Mouse (Mus musculus): Measurements from ENCODE around the gene Col6a1.

Gene Col6a1

GRCm38 (mm10) chr10:76674581-76674980 is 51.4 kb downstream of the Col6a1 start:
- DNase-seq = no peak

GRCm38 (mm10) chr10:76671939-76672338 is 54.0 kb downstream of the Col6a1 start:
- DNase-seq = no peak

DNA sequence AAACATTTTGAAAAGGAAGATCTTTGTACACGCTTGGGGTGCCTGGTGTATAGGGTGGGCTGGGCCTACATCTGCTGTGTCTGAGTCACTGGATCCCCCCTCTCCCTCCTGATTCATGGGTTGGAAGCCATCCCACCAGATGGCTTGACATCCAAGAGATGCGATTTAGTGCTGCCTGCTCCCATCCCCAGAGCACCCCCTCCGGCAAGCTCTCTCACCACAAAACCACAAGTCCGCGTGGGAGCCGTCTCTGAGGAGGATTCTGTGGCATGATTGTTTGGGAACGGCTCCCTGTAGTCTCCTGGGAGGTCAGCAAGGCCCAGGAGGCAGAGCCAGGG is 57.1 kb downstream of the Col6a1 start:
- DNase-seq = no peak

DNA sequence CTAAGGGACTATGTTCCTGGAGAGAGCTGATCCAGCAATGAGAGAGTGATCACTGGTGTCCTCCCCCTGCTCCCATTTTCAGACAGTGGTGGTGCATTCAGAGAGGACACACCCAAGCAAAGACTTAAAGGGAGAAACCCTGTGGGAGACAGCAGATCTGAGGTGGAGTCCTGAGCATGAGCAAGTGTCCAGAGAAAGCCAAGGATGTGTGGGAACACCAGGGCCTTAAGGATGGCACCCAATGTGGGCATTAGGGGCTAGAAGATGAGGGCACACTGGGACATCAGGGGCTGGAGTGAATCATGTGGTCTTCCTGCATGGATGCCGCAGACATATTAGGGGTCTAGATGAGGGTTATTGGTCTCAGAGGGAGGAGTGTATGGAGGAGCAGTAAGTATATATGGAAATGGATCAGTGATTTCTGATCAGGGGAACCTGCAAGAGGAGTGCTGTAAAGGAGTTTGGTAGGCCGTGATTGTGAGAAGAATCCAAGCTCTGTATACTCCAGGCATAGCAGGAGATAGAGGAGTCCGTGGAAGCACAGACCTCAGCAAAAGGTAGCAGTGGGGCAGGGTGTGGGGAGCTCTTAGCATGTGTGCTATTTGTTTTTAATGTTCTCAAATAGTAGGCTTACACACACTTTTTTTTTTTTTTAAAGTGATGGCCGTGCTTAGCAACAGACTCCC is 57.6 kb downstream of the Col6a1 start:
- DNase-seq = no peak

- DNase-seq = no peak
Measured at GRCm38 (mm10) chr10:76667197-76667805, 58.7 kb downstream of the Col6a1 start.

- no peak for DNase-seq
Measured at GRCm38 (mm10) chr10:76665551-76665950, 60.4 kb downstream of the Col6a1 start.

DNA sequence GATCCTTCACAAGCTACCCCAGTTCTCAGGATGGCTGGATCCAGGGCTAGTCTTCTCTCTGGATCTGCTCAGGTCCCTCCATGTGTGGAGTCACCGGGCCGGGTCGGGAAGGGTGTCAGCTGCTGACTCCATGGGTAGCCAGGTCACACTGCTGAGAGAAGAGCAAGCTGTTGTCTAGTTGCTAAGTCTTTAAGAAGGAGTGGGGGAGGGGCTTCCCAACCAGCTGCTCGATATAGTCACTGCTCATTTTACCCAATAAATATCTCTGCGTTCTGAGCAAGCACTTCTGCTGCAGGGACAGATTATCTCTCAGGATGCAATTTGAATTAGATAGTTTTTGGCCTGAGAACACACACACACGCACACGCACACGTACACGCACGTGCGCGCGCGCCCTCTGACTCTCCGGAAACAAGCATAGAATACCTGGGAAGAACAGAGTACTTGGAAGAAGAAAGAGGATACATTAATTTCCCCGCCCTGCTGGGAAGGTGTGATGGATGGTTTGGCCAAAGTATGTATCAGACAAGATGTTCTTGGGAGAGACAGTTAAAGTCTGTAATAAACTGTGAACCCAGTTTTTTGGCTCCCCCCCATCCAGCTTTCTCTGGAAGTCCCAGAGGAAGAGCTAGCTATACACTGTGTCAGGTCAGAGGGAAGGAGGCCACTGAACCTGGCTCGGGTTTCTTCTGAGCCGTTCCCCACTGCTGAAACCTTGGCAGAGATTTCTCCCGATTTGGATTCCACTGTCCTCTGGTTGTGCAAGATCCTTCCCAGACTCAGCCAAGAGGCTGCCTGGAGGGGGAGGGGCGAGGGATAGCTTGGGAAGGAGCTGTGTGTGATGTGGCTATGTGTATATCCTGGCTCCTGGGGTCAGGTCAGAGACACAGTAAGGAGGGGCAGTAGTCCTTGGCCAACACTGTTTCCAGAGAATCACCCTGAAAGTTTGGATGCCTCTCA is 61.5 kb downstream of the Col6a1 start:
- peak; percentile 38 to 51 for DNase-seq

All from cerebellum, adult 18-20 months (tissue).